Mouse (Mus musculus) C2C12 (cell line): ENCODE results near the gene Rbfox2.

Experiments used
- CEBPB ChIP-seq: IDR thresholded peaks from one replicate; pipeline ENCODE4 v1.6.1; 2011; ENCODE audit warnings: low read depth, mild to moderate bottlenecking, control low read depth, moderate library complexity
- CTCF ChIP-seq: IDR thresholded peaks from one replicate; pipeline ENCODE4 v1.5.1; 2011; ENCODE audit not compliant: control insufficient read depth, insufficient read depth, insufficient read length
- MAX ChIP-seq: IDR thresholded peaks from one replicate; pipeline ENCODE4 v1.6.1; 2011; ENCODE audit warnings: mild to moderate bottlenecking, control low read depth
- MYOD1 ChIP-seq: IDR thresholded peaks from one replicate; pipeline ENCODE4 v1.6.1; 2011; ENCODE audit warnings: low read depth; ENCODE audit not compliant: control insufficient read depth, insufficient read length
- MYOG ChIP-seq: IDR thresholded peaks from one replicate; pipeline ENCODE4 v1.6.1; 2011; ENCODE audit not compliant: control insufficient read depth, insufficient read length; ENCODE audit errors: extremely low read depth
- USF1 ChIP-seq: IDR thresholded peaks from one replicate; pipeline ENCODE4 v1.6.1; 2011; ENCODE audit warnings: low read depth, mild to moderate bottlenecking, control low read depth, moderate library complexity

GRCm38 (mm10) chr15:77273947-77274346 is 32.9 kb downstream of the Rbfox2 start:
- TF ChIP-seq MYOD1 (no peak), CTCF (no peak), MAX (no peak), MYOG (no peak), USF1 (no peak), CEBPB (no peak)
